Mouse (Mus musculus) heart, adult 2 months (tissue): ENCODE results near the gene Ostm1. TPM values are rescaled to one million over a fixed set of nuclear protein-coding genes. Genes with fewer than 3 reads are reported as not detected.
A peak's percentile ranks its signal among the peaks of the same experiment; 100 is the strongest.

Experiments used
- DNase-seq, 2 experiments: peaks; one replicate each; pipeline ENCODE4 v3.0.0; 2021
- H3K27ac ChIP-seq: fragments of 200-600 bp; 2 replicates; pipeline ENCODE4 v1.8.1; 2022
- H3K27me3 ChIP-seq: fragments of 200-500 bp; 2 replicates; pipeline ENCODE4 v1.6.1; 2012; ENCODE audit warnings: mild to moderate bottlenecking, low read length, inconsistent platforms, mixed read lengths; ENCODE audit not compliant: control insufficient read depth, insufficient read depth
- H3K36me3 ChIP-seq: fragments of 200-500 bp; 2 replicates; pipeline ENCODE4 v1.6.1; 2012; ENCODE audit warnings: low read length, inconsistent platforms; ENCODE audit not compliant: control insufficient read depth, insufficient read depth
- H3K4me1 ChIP-seq: fragments of 200-500 bp; 2 replicates; pipeline ENCODE4 v1.6.1; 2011; ENCODE audit warnings: low read length; ENCODE audit not compliant: control insufficient read depth, insufficient read depth
- H3K4me3 ChIP-seq: fragments of 200-600 bp; 2 replicates; pipeline ENCODE4 v1.8.1; 2022
- H3K79me2 ChIP-seq: fragments of 200-500 bp; replicated peaks from 2 replicates; pipeline ENCODE4 v1.6.1; 2012; ENCODE audit warnings: mild to moderate bottlenecking, inconsistent platforms, low read length, moderate library complexity, mixed read lengths; ENCODE audit not compliant: control insufficient read depth, insufficient read depth
- H3K9ac ChIP-seq: fragments of 200-500 bp; 2 replicates; pipeline ENCODE4 v1.6.1; 2012; ENCODE audit warnings: low read depth, mild to moderate bottlenecking, control low read depth, inconsistent platforms, low read length, mixed read lengths
- CTCF ChIP-seq: fragments of 200-600 bp; IDR thresholded peaks from 2 replicates; pipeline ENCODE4 v1.8.1; 2022; ENCODE audit warnings: antibody characterized with exemption, mild to moderate bottlenecking, moderate library complexity
- EP300 ChIP-seq: fragments of 200-500 bp; IDR thresholded peaks from 2 replicates; pipeline ENCODE4 v1.6.1; 2011; ENCODE audit warnings: low read depth, low read length, control low read depth; ENCODE audit not compliant: insufficient read depth
- POLR2A ChIP-seq: fragments of 200-500 bp; IDR thresholded peaks from 2 replicates; pipeline ENCODE4 v1.6.1; 2011; ENCODE audit warnings: mild to moderate bottlenecking, low read depth, low read length, control low read depth; ENCODE audit not compliant: insufficient read depth
- WGBS: fragments of 180-500 bp; shearing (Covaris S2); methylation state at CpG from one replicate; pipeline ENCODE4 v1.1.7; 2018; 5-methylcytosine and 5-hydroxymethylcytosine counted together
- intact Hi-C: fragments of 180-260 bp; cut with DNase I; formaldehyde crosslinking; loops from one replicate; pipeline ENCODE4 v1.15.1; 2025
- polyA plus RNA-seq: library from polyadenylated mRNA; depleted of rRNA; stranded (reverse); fragments of >200 nt; gene quantifications from 2 replicates; pipeline ENCODE4 v1.2.3, GENCODE M21; 2012
- total RNA-seq, 2 experiments: library from RNA; stranded (reverse); gene quantifications; 2 replicates each; pipeline ENCODE4 v1.2.3; 2021

The Ostm1 gene
- total and polyA plus RNA-seq, 3 experiments: 14.0 to 19.2 (median 18.0) TPM

DNA sequence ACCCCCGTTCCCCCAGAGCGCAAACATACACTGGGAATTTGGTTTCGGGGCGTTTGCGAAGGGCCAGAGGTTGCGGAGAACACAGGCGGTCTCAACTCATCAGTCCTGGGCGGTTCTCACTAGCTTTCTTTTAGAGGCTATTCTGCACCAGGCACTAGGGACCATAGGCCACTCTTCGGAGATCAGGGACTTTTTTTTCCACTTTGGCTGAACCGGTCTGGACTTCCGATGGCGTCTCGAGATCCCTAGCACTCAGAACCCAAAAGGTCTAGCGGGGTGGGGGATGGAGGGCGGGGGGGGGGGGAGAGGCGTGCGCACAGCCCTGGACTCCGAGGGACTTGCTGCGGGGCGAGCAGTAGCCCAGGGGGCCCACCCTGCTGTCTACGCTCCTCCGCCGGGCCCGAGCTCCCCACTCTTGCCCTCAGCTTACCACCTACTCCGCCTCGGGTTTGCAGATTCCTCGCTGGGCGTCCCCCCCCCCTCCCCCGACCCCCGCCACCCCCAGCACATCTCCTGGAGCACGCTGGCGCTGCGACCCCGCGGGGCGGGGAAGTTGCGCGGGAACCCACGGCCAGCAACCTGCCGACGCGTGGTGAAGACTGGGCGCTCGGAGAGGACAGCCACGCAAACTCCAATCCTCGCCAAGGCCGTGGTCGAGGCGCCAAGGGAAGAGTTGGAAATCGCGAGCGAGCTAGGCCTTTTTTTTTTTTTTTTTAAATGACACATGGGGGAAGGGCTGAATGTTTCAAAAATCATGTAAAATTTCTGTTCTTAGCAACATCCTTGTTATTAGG, 52.1 kb downstream of the Ostm1 start:
- no peak for DNase-seq
- TF ChIP-seq EP300: no peak
- TF ChIP-seq POLR2A: no peak
- TF ChIP-seq CTCF: no peak
- H3K27me3 ChIP-seq: peaks cover 35% of the 10 kb centered on the region
- H3K36me3 ChIP-seq: no peaks in the 10 kb centered on the region
- no peak overlapping the region for H3K4me3 ChIP-seq
- no peak overlapping the region for H3K9ac ChIP-seq
- H3K4me1 ChIP-seq: peaks cover 5% of the 10 kb centered on the region; the same call in 1 of the 2 replicates
- 4% methylated on average over 52 of the region's 52 CpGs for WGBS
- intact Hi-C loops: loop anchor here (5.0 kb wide), 1 partner anchor 308 kb away; no protein-coding TSS in a partner anchor
- no peak overlapping the region for H3K27ac ChIP-seq
- no peaks in the 10 kb centered on the region for H3K79me2 ChIP-seq

DNA sequence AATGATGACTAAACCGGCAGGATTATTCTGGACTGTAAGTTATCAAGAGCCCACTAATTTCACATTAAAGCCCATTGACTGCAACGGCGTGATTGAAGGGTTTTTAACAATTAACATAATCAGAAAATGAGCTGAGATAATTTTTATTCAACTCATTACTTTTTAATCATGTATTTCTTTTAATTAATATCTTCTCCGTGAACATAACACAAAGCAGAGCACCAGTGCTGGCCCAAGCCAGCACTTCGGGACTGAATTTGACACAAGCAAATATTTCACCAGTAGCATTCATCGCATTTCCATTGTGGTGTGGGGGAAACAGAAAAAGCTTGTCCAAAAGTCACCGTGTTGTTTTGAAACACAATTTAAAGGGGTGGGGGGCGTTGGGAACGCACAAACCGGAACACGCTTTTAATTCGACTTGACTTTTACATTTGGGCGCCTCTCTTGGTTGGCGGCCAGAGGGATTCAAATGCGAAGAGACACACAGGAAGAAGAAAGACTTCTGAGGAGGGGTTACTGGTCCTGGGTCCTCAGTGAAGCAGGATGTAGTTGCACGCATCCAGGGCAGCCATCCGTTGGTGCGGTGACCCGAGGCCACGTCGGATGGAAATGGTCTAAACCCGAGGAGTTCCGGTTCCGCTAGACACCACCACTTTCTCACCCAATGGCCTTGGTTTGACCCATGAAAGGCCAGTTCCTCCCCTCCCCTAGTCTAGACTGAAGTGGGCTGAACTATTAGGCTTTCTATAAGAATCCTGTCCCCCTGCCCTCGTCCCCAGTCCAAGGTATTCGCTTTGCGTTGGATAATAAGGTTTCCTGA, 52.9 kb downstream of the Ostm1 start:
- intact Hi-C loops: loop anchor here (1.0 to 5.0 kb wide), 2 partner anchors 309 to 328 kb away; no protein-coding TSS in a partner anchor
- no peak overlapping the region for H3K27ac ChIP-seq
- 13% methylated on average over 27 of the region's 27 CpGs for WGBS
- H3K36me3 ChIP-seq: no peaks in the 10 kb centered on the region
- H3K79me2 ChIP-seq: no peaks in the 10 kb centered on the region
- peak in 1 of 2 experiments; percentile 32 for DNase-seq
- H3K4me1 ChIP-seq: peaks cover 5% of the 10 kb centered on the region; the same call in 1 of the 2 replicates
- no peak overlapping the region for H3K4me3 ChIP-seq
- H3K9ac ChIP-seq: no peak overlapping the region
- TF ChIP-seq POLR2A (no peak), EP300 (no peak), CTCF (no peak)
- peaks cover 31% of the 10 kb centered on the region for H3K27me3 ChIP-seq

DNA sequence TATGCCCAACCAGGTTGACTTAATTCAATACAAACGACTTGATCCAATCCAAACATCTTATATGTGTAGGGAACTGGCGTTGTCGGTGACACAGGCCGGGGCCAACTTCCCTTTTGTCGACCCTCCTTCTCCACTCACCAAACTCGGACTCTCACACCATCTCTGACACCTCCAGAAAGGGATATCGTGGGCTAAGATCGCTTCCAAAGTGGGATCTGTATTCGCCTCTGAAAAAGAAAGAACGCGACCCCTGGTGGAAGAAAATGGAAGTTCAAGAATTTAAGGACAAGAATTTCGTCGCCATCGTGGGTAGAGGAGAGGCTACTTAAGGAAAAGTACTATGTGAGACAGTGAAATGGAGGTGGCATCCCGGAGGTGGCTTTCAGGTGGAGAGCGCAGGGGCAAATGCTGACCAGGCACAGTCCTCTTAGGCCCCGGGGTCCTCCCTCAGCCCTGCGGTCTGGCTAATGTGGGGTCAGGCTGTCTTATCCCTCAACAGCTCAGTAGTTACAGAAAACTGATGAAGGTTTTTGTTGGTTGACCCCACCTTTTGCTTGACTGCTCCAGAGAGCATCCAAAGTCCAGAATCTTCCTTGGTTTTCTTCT, 53.7 kb downstream of the Ostm1 start:
- Histone ChIP-seq H3K79me2 (no peaks in the 10 kb centered on the region), H3K27ac (no peak overlapping the region), H3K9ac (no peak overlapping the region), H3K36me3 (no peaks in the 10 kb centered on the region), H3K27me3 (peaks cover 24% of the 10 kb centered on the region), H3K4me1 (peaks cover 5% of the 10 kb centered on the region; the same call in 1 of the 2 replicates), H3K4me3 (no peak overlapping the region)
- TF ChIP-seq EP300 (no peak), POLR2A (no peak), CTCF (peak; percentile 78)
- WGBS: 6% methylated on average over 18 of the region's 18 CpGs
- intact Hi-C loops: loop anchor here (1.0 to 5.0 kb wide), 2 partner anchors 310 to 329 kb away; no protein-coding TSS in a partner anchor
- DNase-seq: peak in 1 of 2 experiments; percentile 33

GRCm38 (mm10) chr10:42639856-42640255, 56.2 kb downstream of the Ostm1 start:
- Histone ChIP-seq H3K36me3 (no peaks in the 10 kb centered on the region), H3K4me3 (no peak overlapping the region), H3K27me3 (peaks cover 9% of the 10 kb centered on the region), H3K27ac (no peak overlapping the region), H3K4me1 (peaks cover 4% of the 10 kb centered on the region; the same call in 1 of the 2 replicates), H3K79me2 (no peaks in the 10 kb centered on the region), H3K9ac (no peak overlapping the region)
- 85% methylated on average over 6 of the region's 6 CpGs for WGBS
- no peak for TF ChIP-seq EP300
- TF ChIP-seq CTCF: no peak
- TF ChIP-seq POLR2A: no peak
- no peak for DNase-seq
- intact Hi-C loops: loop anchor here (5.0 kb wide), 1 partner anchor 313 kb away; no protein-coding TSS in a partner anchor

- intact Hi-C loops: no loop called here
- no peak overlapping the region for H3K27ac ChIP-seq
- H3K79me2 ChIP-seq: no peaks in the 10 kb centered on the region
- TF ChIP-seq POLR2A (no peak), CTCF (no peak), EP300 (no peak)
- H3K27me3 ChIP-seq: no peaks in the 10 kb centered on the region
- no peak overlapping the region for H3K9ac ChIP-seq
- WGBS: 85% methylated on average over 9 of the region's 9 CpGs
- no peaks in the 10 kb centered on the region for H3K36me3 ChIP-seq
- no peaks in the 10 kb centered on the region for H3K4me1 ChIP-seq
- no peak for DNase-seq
- H3K4me3 ChIP-seq: no peak overlapping the region
Measured at GRCm38 (mm10) chr10:42643638-42644037, 60.0 kb downstream of the Ostm1 start.
